Mouse (Mus musculus) liver, embryonic 14.5 days (tissue): ENCODE results near the gene Ccin.

Experiments used
- CTCF ChIP-seq: IDR thresholded peaks from 2 replicates; pipeline ENCODE4 v1.5.1; 2016; ENCODE audit warnings: antibody characterized with exemption, low read depth, control low read depth
- EP300 ChIP-seq: IDR thresholded peaks from 2 replicates; pipeline ENCODE4 v1.6.1; 2016; ENCODE audit warnings: antibody characterized with exemption, low read depth

DNA sequence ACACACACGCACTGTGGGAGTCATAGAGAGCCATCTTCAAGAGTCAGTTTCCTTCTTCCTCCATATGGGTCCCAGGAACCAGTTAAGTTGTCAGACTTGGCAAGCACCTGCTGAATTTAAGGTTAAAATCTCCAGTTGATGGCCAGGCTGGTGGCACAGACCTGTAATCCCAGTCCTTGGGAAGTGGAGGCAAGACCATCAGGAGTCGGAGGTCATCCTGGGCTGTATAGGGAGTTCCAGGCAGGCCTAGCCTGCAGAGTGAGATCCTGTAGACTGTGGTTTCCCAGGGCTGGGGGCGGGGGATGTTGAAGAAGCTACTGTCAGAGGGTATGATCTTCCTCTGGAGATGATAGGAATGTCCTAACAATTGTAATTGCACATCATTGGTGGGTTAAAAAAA is 5.7 kb downstream of the Ccin start:
- no peak for TF ChIP-seq CTCF
- no peak for TF ChIP-seq EP300
